Mouse (Mus musculus): Measurements from ENCODE around the gene Srf. TPM values are rescaled to one million over a fixed set of nuclear protein-coding genes. Genes with fewer than 3 reads are reported as not detected.

The Srf gene
- polyA plus RNA-seq, 1 experiment from 2014 or later: 8.4 TPM

GRCm38 (mm10) chr17:46545813-46546564 lies 10.0 kb downstream of the Srf start, which contains the start of gene Cul9:
Cul9 (minus strand) TSS chr17:46546388.
- Histone ChIP-seq H3K4me2 (replicated peaks) (peak within 1 kb of the TSS; percentile 88), H3K4me3 (peak within 1 kb of the TSS; percentile 68), H3K4me1 (peaks cover 17% of the 10 kb centered on the region), H3K36me3 (peaks cover 35% of the 10 kb centered on the region), H3K27me3 (replicated peaks) (peaks cover 9% of the 10 kb centered on the region), H3K9ac (peak within 1 kb of the TSS; percentile 77), H3K27ac (no peak within 1 kb of the TSS), H3K9me3 (no peaks in the 10 kb centered on the region)
- peak; percentile 86 for ATAC-seq (ENCODE audit: low FRiP score, low read depth)
- WGBS: 1% methylated on average over 49 of the region's 49 CpGs

GRCm38 (mm10) chr17:46543661-46544060 lies 12.3 kb downstream of the Srf start:
- Histone ChIP-seq H3K36me3 (peaks cover 27% of the 10 kb centered on the region), H3K4me2 (replicated peaks) (no peak overlapping the region), H3K27me3 (replicated peaks) (peaks cover 9% of the 10 kb centered on the region), H3K27ac (no peak overlapping the region), H3K9me3 (no peaks in the 10 kb centered on the region), H3K4me3 (no peak overlapping the region), H3K9ac (no peak overlapping the region), H3K4me1 (peaks cover 17% of the 10 kb centered on the region)
- no peak for ATAC-seq (ENCODE audit: low FRiP score, low read depth)
- 89% methylated on average over 12 of the region's 12 CpGs for WGBS

GRCm38 (mm10) chr17:46525579-46526307 lies 30.2 kb downstream of the Srf start:
- 40% methylated on average over 12 of the region's 12 CpGs for WGBS
- H3K9me3 ChIP-seq: no peaks in the 10 kb centered on the region
- peak; percentile 61; the same call in 1 of the 2 replicates for ATAC-seq (ENCODE audit: low FRiP score, low read depth)
- H3K4me2 ChIP-seq (replicated peaks): no peak overlapping the region
- H3K27me3 ChIP-seq (replicated peaks): peaks cover 10% of the 10 kb centered on the region
- H3K27ac ChIP-seq: no peak overlapping the region
- no peak overlapping the region for H3K9ac ChIP-seq
- no peak overlapping the region for H3K4me3 ChIP-seq
- peaks cover 22% of the 10 kb centered on the region for H3K36me3 ChIP-seq
- no peaks in the 10 kb centered on the region for H3K4me1 ChIP-seq

GRCm38 (mm10) chr17:46525065-46525464 lies 30.9 kb downstream of the Srf start:
- H3K4me3 ChIP-seq: no peak overlapping the region
- 87% methylated on average over 10 of the region's 10 CpGs for WGBS
- no peak overlapping the region for H3K27ac ChIP-seq
- H3K4me2 ChIP-seq (replicated peaks): no peak overlapping the region
- H3K9me3 ChIP-seq: no peaks in the 10 kb centered on the region
- H3K36me3 ChIP-seq: peaks cover 24% of the 10 kb centered on the region
- no peak overlapping the region for H3K9ac ChIP-seq
- H3K27me3 ChIP-seq (replicated peaks): peaks cover 14% of the 10 kb centered on the region
- ATAC-seq (ENCODE audit: low FRiP score, low read depth): no peak
- H3K4me1 ChIP-seq: no peaks in the 10 kb centered on the region

- H3K27me3 ChIP-seq (replicated peaks): peaks cover 22% of the 10 kb centered on the region
- WGBS: 32% methylated on average over 24 of the region's 24 CpGs
- H3K27ac ChIP-seq: no peak overlapping the region
- H3K4me1 ChIP-seq: no peaks in the 10 kb centered on the region
- H3K9me3 ChIP-seq: no peaks in the 10 kb centered on the region
- H3K36me3 ChIP-seq: 0 out of 2 replicates have a peak, but pooled peaks cover 14% of the 10 kb centered on the region
- H3K4me3 ChIP-seq: no peak overlapping the region
- no peak overlapping the region for H3K9ac ChIP-seq
- ATAC-seq (ENCODE audit: low FRiP score, low read depth): no peak
- no peak overlapping the region for H3K4me2 ChIP-seq (replicated peaks)
Observed at GRCm38 (mm10) chr17:46521963-46522668, 33.9 kb downstream of the Srf start.

GRCm38 (mm10) chr17:46521174-46521573 lies 34.8 kb downstream of the Srf start:
- Histone ChIP-seq H3K4me3 (no peak overlapping the region), H3K27me3 (replicated peaks) (peaks cover 22% of the 10 kb centered on the region), H3K4me1 (no peaks in the 10 kb centered on the region), H3K9me3 (no peaks in the 10 kb centered on the region), H3K4me2 (replicated peaks) (no peak overlapping the region), H3K27ac (no peak overlapping the region), H3K9ac (no peak overlapping the region; the same call in 1 of the 2 replicates), H3K36me3 (0 out of 2 replicates have a peak, but pooled peaks cover 14% of the 10 kb centered on the region)
- no peak for ATAC-seq (ENCODE audit: low FRiP score, low read depth)
- 81% methylated on average over 9 of the region's 9 CpGs for WGBS

GRCm38 (mm10) chr17:46520385-46520979 lies 35.5 kb downstream of the Srf start:
- H3K4me3 ChIP-seq: no peak overlapping the region
- H3K27me3 ChIP-seq (replicated peaks): peaks cover 22% of the 10 kb centered on the region
- peak overlapping the region; percentile 20; the same call in 1 of the 2 replicates for H3K4me2 ChIP-seq (replicated peaks)
- no peaks in the 10 kb centered on the region for H3K9me3 ChIP-seq
- 0 out of 2 replicates have a peak, but pooled peaks cover 9% of the 10 kb centered on the region for H3K36me3 ChIP-seq
- WGBS: 48% methylated on average over 25 of the region's 25 CpGs
- no peak for ATAC-seq (ENCODE audit: low FRiP score, low read depth)
- H3K4me1 ChIP-seq: no peaks in the 10 kb centered on the region
- H3K27ac ChIP-seq: no peak overlapping the region
- no peak overlapping the region for H3K9ac ChIP-seq

GRCm38 (mm10) chr17:46519971-46520370 lies 36.0 kb downstream of the Srf start:
- no peak for ATAC-seq (ENCODE audit: low FRiP score, low read depth)
- Histone ChIP-seq H3K4me1 (no peaks in the 10 kb centered on the region), H3K9me3 (no peaks in the 10 kb centered on the region), H3K36me3 (0 out of 2 replicates have a peak, but pooled peaks cover 5% of the 10 kb centered on the region), H3K4me3 (no peak overlapping the region), H3K27ac (no peak overlapping the region), H3K4me2 (replicated peaks) (peak overlapping the region; percentile 20; the same call in 1 of the 2 replicates), H3K27me3 (replicated peaks) (peaks cover 22% of the 10 kb centered on the region), H3K9ac (no peak overlapping the region)
- 56% methylated on average over 10 of the region's 10 CpGs for WGBS

GRCm38 (mm10) chr17:46513329-46513728 lies 42.6 kb downstream of the Srf start:
- Histone ChIP-seq H3K9ac (no peak overlapping the region), H3K27me3 (replicated peaks) (no peaks in the 10 kb centered on the region), H3K4me1 (peaks cover 6% of the 10 kb centered on the region; the same call in 1 of the 2 replicates), H3K9me3 (no peaks in the 10 kb centered on the region), H3K4me2 (replicated peaks) (no peak overlapping the region), H3K36me3 (peaks cover under 1% of the 10 kb centered on the region; the same call in 1 of the 2 replicates), H3K4me3 (no peak overlapping the region), H3K27ac (no peak overlapping the region)
- no peak for ATAC-seq (ENCODE audit: low FRiP score, low read depth)
- WGBS: 65% methylated on average over 2 of the region's 2 CpGs

- peaks cover 5% of the 10 kb centered on the region; the same call in 1 of the 2 replicates for H3K36me3 ChIP-seq
- H3K27ac ChIP-seq: no peak overlapping the region
- 51% methylated on average over 11 of the region's 11 CpGs for WGBS
Observed at GRCm38 (mm10) chr17:46511059-46511710, 44.8 kb downstream of the Srf start.

GRCm38 (mm10) chr17:46505617-46506016 lies 50.4 kb downstream of the Srf start:
- H3K4me3 ChIP-seq: no peak overlapping the region
- ATAC-seq (ENCODE audit: low FRiP score, low read depth): no peak
- H3K4me2 ChIP-seq (replicated peaks): no peak overlapping the region
- H3K9me3 ChIP-seq: no peaks in the 10 kb centered on the region
- no peaks in the 10 kb centered on the region for H3K27me3 ChIP-seq (replicated peaks)
- no peak overlapping the region for H3K9ac ChIP-seq
- H3K36me3 ChIP-seq: peaks cover 22% of the 10 kb centered on the region
- 90% methylated on average over 3 of the region's 3 CpGs for WGBS
- H3K27ac ChIP-seq: no peak overlapping the region
- peaks cover 4% of the 10 kb centered on the region; the same call in 1 of the 2 replicates for H3K4me1 ChIP-seq

More at GRCm38 (mm10) chr17:46511059-46511710, 44.8 kb downstream of the Srf start:
- peaks cover 7% of the 10 kb centered on the region; the same call in 1 of the 2 replicates for H3K4me1 ChIP-seq
- H3K4me2 ChIP-seq (replicated peaks): no peak overlapping the region
- H3K27me3 ChIP-seq (replicated peaks): no peaks in the 10 kb centered on the region
- no peak overlapping the region for H3K9ac ChIP-seq
- H3K9me3 ChIP-seq: no peaks in the 10 kb centered on the region
- H3K4me3 ChIP-seq: no peak overlapping the region
- peak; percentile 37 for ATAC-seq (ENCODE audit: low FRiP score, low read depth)

All from neural tube, embryonic 12.5 days (tissue).